Mouse (Mus musculus): Measurements from ENCODE around the gene Hexdc. TPM values are rescaled to one million over a fixed set of nuclear protein-coding genes. Genes with fewer than 3 reads are reported as not detected.

Hexdc gene
- 7.2 and 7.6 TPM in 2 replicates for polyA plus RNA-seq (2012)

DNA sequence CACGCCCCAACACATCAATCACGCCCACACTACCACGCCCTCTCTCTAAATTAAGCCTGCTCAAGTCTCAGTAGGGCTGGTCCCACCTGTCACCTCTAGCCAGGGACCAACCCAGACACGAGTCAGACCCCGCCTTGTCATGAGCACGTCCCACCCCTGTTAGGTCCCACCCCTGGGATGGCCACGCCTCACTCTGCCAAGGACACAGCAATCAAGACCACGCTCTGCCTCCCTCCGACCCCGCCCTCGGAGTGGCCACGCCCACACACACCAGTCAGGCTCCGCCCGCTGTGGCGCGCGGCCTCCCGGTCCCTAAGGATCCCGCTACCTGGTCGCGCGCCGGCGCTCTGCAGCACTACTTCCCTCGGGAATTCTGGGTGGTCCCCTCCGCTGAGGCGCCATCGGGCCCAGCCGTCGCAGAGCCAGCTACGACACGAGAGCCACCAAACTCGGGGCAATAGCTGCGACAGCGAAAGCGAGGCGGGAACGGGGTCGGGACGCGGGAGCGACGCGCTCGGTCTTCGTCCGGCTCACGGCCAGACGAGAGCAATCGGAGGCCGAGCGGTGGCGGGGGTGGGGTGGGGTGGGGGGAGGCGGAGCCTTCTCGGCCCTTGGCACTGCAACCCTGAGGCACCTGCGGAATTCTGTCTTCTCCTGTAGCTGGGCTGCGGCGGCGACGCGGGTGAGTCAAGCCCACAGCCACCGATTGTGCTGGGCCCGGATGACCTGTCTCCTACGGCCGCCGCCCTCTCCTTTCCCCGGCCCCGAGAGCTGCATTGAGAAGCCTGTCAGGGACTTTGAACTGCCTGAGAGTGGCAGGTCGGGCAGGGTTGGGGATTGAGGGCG lies at the start of gene Hexdc, which contains the start of gene Ogfod3:
Hexdc (plus strand) TSS at position 273 of the 846 bp plus-strand sequence.
Ogfod3 (minus strand) TSS at position 551 of the 846 bp plus-strand sequence.

DNA sequence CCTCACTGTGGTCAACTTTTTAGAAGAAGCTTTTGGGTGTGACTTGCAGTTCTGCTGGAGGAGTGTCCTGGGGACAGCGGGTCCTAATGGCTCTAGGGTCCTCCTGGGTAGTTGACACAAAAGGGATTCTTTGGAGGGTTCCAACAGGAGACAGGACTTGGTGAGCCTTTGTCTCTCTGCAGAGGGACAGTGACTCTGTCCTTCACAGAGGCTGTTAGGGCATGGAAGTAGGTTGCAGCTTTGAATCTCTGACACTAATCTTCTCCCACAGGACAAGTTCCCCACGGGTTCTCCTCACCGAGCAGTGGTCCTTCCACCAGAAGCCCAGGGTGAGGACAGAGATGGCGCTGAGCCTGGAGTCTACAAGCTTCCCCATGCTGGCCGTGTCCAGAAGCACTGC lies 44.3 kb upstream of the Hexdc start, which contains the start of gene Uts2r:
Uts2r (plus strand) TSS at position 301 of the 400 bp plus-strand sequence.

DNA sequence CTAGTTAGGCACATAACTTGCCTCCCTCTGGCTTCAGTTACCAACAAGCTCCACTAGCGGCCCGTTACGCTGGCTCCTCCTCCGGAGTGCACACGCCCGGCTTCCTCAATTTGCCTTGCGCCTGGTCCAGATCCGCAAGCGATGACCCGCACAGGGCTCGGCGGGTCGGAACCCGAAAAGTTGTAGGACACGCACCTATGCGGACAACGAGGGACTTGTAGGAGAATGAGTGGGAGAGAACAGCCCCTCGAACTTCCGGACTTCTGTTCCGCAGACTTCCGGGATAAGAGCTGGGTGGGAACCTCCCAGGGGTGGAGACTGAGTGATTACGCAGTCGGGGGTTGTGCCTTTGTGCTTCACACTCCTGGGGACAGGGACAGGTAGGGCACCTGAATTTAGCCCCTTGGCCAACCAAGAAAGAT lies 24.8 kb downstream of the Hexdc start, which contains the start of gene Cybc1:
Cybc1 (minus strand) TSS at position 305 of the 422 bp plus-strand sequence.

DNA sequence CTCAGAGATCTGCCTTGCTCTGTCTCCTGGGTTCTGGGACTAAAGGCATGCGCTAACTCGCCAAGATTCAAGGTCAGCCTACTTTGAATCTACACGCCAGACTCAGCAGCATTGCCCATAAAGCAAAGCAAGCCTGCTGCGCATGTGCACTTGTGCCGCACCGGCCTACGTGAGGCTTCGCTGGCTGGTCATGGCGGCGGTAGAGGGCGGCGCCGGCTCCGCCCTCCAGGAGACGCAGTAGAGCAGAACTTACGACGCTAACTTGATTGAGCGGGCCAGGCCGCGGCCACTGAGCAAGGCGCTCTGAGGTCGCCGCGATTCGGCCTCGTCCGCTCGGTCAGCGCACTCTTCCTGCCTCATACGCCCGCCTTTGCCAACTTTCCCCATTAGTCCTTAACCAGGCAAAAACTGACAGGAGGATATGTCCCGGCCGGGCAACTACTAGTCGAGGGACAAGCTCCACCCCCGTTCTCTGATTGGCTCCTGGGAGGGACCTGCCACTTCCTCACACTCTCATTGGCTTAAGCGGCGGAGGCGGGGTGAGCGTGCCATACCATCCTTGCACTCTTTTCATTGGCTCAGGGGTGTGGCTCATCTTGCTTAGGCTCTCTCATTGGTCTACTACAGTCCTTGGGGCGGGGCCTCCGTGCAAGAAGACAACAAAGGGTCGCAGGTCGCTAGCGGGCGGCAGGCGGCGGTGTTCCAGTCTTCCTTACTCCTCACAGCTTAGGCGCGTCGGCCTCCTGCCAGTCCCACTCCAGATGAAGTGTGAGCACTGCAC lies 32.5 kb downstream of the Hexdc start, which contains the start of gene Narf:
Narf (plus strand) TSS at position 690 of the 781 bp plus-strand sequence.

DNA sequence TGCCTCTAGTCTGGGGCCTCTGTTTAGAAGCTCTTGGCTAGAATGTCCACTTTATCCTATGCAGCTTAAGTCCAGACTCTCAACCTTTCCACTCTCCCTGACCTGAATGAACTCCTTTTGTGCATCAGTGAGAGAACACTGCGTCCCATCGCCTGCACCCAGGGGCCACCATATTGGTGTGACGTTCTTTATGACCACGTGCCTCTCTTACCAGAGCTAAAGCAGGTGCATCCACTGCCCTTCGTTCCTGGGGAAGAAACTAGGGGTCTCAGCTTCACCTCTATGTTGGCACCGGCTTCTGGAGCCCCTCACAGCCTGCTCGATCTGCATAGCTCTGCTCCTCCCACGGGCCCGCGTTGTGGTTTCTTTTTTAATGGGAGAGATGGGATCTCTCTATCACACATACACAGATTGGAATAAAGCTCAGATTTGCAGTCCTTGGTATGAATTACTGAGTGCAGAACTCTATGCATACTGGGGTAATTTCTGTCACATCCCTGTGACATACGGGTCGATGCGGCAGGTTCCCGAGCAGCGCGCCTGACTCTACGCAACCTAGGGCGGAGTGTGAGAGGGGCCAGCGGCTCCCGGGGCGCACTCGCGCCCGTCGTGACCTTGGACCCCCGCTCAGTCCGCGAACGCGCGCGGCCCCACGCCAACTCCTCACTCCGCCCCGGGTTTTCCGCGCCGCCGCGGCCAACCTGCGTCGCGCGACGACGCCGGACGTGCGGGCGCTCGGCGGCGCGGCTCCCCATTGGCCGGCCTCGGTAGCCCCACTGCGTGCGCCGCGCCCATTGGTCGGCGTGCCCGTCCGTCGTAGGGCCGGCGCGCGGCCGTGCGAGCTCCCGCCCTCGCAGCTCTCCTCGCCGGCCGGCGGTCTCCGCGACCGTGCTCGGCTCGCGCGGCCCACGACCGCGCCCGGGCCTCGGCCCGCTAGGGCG lies 55.2 kb downstream of the Hexdc start, which contains the start of gene Foxk2:
Foxk2 (plus strand) TSS at position 831 of the 941 bp plus-strand sequence.

Other genes with a start within 250 kb of the Hexdc start
- 177 and 184 TPM in 2 replicates for gene Csnk1d, start 213.1 kb upstream of the Hexdc start, polyA plus RNA-seq (2012)
- gene Cd7, start 165.0 kb upstream of the Hexdc start, polyA plus RNA-seq (2012), result 9.9 and 11.8 TPM in 2 replicates
- not detected in 2 replicates for gene Sectm1b, start 140.9 kb upstream of the Hexdc start, polyA plus RNA-seq (2012)
- not detected in 2 replicates for gene Sectm1a, start 123.2 kb upstream of the Hexdc start, polyA plus RNA-seq (2012)
- not detected in 2 replicates for gene Tex19.2, start 85.8 kb upstream of the Hexdc start, polyA plus RNA-seq (2012)
- not detected in 2 replicates for gene Tex19.1, start 58.3 kb upstream of the Hexdc start, polyA plus RNA-seq (2012)
- gene Uts2r, start 44.2 kb upstream of the Hexdc start, polyA plus RNA-seq (2012), result not detected in 2 replicates
- 14.7 and 17.2 TPM in 2 replicates for gene Ogfod3, start 278 bp downstream of the Hexdc start, polyA plus RNA-seq (2012)
- 23.5 and 27.6 TPM in 2 replicates for gene Cybc1, start 24.9 kb downstream of the Hexdc start, polyA plus RNA-seq (2012)
- gene Narf, start 32.8 kb downstream of the Hexdc start, polyA plus RNA-seq (2012), result 3.7 and 4.5 TPM in 2 replicates
- 25.9 and 30.6 TPM in 2 replicates for gene Foxk2, start 55.6 kb downstream of the Hexdc start, polyA plus RNA-seq (2012)
- gene Wdr45b, start 150.0 kb downstream of the Hexdc start, polyA plus RNA-seq (2012), result 28.4 and 38.6 TPM in 2 replicates
- gene Rab40b, start 183.8 kb downstream of the Hexdc start, polyA plus RNA-seq (2012), result 0.88 and 1.3 TPM in 2 replicates
- gene Fn3krp, start 217.0 kb downstream of the Hexdc start, polyA plus RNA-seq (2012), result 2.2 and 2.8 TPM in 2 replicates
- gene Fn3k, start 230.5 kb downstream of the Hexdc start, polyA plus RNA-seq (2012), result 0.12 and 0.29 TPM in 2 replicates
- gene Tbcd, start 247.5 kb downstream of the Hexdc start, polyA plus RNA-seq (2012), result 4.7 and 5.6 TPM in 2 replicates